Mouse (Mus musculus) testis, adult 2 months (tissue): Measurements from ENCODE around the gene Nog.

ENCODE experiments used
- CTCF ChIP-seq: fragments of 200-500 bp; IDR thresholded peaks from 2 replicates; pipeline ENCODE4 v1.5.1; 2012; ENCODE audit warnings: low read depth, mild to moderate bottlenecking, inconsistent platforms, low read length, moderate library complexity; ENCODE audit not compliant: control insufficient read depth, insufficient read depth, insufficient replicate concordance
- POLR2A ChIP-seq: fragments of 200-500 bp; IDR thresholded peaks from 2 replicates; pipeline ENCODE4 v1.6.1; 2012; ENCODE audit warnings: low read depth, mild to moderate bottlenecking, inconsistent platforms, low read length, moderate library complexity; ENCODE audit not compliant: control insufficient read depth

- TF ChIP-seq POLR2A: no peak
- no peak for TF ChIP-seq CTCF
Observed at GRCm38 (mm10) chr11:89327089-89327881, 25.2 kb upstream of the Nog start.
